Mouse (Mus musculus) hindbrain, embryonic 11.5 days (tissue): ENCODE results near the gene Rsc1a1. TPM values are rescaled to one million over a fixed set of nuclear protein-coding genes. Genes with fewer than 3 reads are reported as not detected.

ENCODE experiments used
- ATAC-seq: fragments of 200-750 bp; cut with Nextera tagmentation; 2 replicates; pipeline ENCODE4 v1.8.0; 2017; ENCODE audit warnings: mild to moderate bottlenecking, moderate TSS enrichment, moderate library complexity; ENCODE audit not compliant: low FRiP score
- DNase-seq: peaks from one replicate; pipeline ENCODE4 v3.0.0-alpha.2; 2015; ENCODE audit warnings: low spot score
- H3K27ac ChIP-seq: fragments of 300-500 bp; sonication (generic); 2 replicates; pipeline ENCODE4 v1.5.1; 2014; ENCODE audit warnings: mild to moderate bottlenecking, low read depth, low read length
- H3K27me3 ChIP-seq: fragments of 300-500 bp; sonication (generic); 2 replicates; pipeline ENCODE4 v1.6.1; 2014; ENCODE audit warnings: mild to moderate bottlenecking, low read length, moderate library complexity, mixed read lengths; ENCODE audit not compliant: control insufficient read depth, insufficient read depth
- H3K36me3 ChIP-seq: fragments of 300-500 bp; sonication (generic); 2 replicates; pipeline ENCODE4 v1.6.1; 2014; ENCODE audit warnings: mild to moderate bottlenecking, low read length, moderate library complexity, mixed read lengths; ENCODE audit not compliant: control insufficient read depth, insufficient read depth
- H3K4me1 ChIP-seq: fragments of 300-500 bp; sonication (generic); replicated peaks from 2 replicates; pipeline ENCODE4 v1.6.1; 2014; ENCODE audit warnings: low read length, mixed read lengths; ENCODE audit not compliant: control insufficient read depth, insufficient read depth
- H3K4me2 ChIP-seq: fragments of 300-500 bp; sonication (generic); replicated peaks from 2 replicates; pipeline ENCODE4 v1.6.1; 2014; ENCODE audit warnings: mild to moderate bottlenecking, low read depth, low read length
- H3K4me3 ChIP-seq: fragments of 300-500 bp; sonication (generic); 2 replicates; pipeline ENCODE4 v1.5.1; 2014; ENCODE audit warnings: low read depth, low read length
- H3K9ac ChIP-seq: fragments of 300-500 bp; sonication (generic); 2 replicates; pipeline ENCODE4 v1.6.1; 2014; ENCODE audit warnings: low read depth, low read length
- H3K9me3 ChIP-seq: fragments of 300-500 bp; sonication (generic); 2 replicates; pipeline ENCODE4 v1.6.1; 2016; ENCODE audit warnings: low read length; ENCODE audit not compliant: control insufficient read depth
- WGBS: fragments of 180-500 bp; shearing (Covaris S2); extraction: QIAGEN DNeasy Blood & Tissue Kit; methylation state at CpG from one replicate; pipeline ENCODE4 v1.1.7; 2014; 5-methylcytosine and 5-hydroxymethylcytosine counted together
- polyA plus RNA-seq: library from polyadenylated mRNA; unstranded; fragments of >200 nt; fragmentation: Nextera tagmentation; extraction: Ambion mirVana; gene quantifications from 2 replicates; pipeline ENCODE4 v1.2.1, GENCODE M21; 2014

Gene Rsc1a1
- polyA plus RNA-seq, 1 experiment from 2014 or later: 1.9 TPM

DNA sequence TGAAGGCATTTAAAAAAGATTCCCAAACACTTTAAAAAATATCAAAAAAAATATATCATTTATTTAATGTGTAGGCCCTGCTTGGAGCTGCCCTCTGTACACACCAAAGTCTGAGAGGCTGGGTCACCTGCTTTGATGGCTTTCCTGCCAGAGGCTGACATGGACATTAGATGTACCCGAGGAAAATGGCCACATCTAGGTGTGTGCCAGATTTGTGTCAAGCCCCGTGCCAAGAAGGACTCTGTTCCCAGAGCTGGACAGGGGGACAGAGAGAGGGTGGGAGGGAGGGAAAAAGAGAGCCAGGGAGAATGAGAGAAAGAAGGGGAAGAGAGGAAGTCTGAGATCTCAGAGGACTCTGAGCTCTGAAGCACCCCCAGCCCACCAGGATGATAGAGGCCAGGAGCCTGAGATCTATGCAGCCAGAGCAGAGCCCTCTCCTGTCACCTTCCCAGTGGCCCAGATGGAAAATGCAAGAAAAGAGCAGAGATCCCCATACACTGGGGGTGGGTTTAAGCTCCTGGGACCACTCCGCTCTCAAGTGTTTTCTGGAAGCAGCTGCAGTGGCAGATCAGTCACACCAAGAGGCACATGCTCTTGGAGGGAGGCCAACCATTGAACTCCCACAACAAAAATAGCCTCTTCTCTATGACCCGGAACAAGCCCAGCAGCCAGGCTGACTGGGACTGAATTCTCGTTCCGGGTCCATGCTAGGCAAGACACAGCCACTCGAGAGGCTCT lies 42.1 kb downstream of the Rsc1a1 start:
- ATAC-seq: no peak
- Histone ChIP-seq H3K27ac (no peak overlapping the region), H3K27me3 (no peaks in the 10 kb centered on the region), H3K9me3 (no peaks in the 10 kb centered on the region), H3K9ac (no peak overlapping the region), H3K4me2 (no peak overlapping the region), H3K36me3 (no peaks in the 10 kb centered on the region), H3K4me1 (no peaks in the 10 kb centered on the region), H3K4me3 (no peak overlapping the region)
- no peak for DNase-seq
- WGBS: 75% methylated on average over 7 of the region's 7 CpGs

DNA sequence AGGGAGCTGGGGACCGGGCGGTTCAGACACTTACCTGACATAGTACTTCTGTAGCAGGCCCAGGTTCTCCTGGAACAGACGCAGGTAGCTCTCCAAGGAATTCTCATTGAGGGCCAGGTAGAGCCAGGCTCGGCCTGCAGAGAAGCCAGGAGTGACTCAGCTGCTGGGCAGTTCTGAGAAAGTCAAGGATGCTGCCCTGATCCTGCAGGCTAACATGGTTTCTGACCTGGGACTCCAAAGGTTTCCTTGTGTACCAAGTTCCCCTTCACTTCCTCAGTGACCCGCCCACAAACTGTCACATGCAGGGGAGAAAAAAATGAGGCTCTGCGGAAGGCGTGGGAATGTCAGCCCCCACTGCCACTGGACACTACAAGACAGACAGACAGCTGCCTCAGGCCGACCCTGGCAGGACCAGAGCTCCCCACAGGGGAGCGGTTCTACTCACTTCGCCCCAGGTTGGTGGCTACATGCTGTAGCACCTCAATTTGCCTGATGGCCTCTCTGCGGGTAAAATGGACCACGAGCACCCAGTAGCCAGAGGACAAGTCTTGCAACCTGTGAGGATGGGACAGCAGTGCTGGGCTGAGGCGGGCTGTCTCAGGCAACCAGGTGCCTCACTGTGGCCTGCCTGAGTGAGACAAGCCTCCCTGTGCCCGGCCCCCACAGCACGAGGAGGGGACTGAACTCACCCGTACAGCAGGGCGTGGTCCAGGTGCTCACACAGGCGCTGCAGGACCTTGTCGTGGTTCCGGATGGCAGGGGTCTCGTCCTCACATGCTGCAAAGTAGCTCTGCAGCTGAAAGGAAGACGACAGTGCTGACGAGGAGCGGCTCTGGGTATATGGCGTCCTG lies 43.2 kb downstream of the Rsc1a1 start:
- Histone ChIP-seq H3K4me1 (no peaks in the 10 kb centered on the region), H3K9ac (no peak overlapping the region), H3K9me3 (no peaks in the 10 kb centered on the region), H3K27me3 (no peaks in the 10 kb centered on the region), H3K4me2 (no peak overlapping the region), H3K4me3 (no peak overlapping the region), H3K36me3 (0 out of 2 replicates have a peak, but pooled peaks cover 2% of the 10 kb centered on the region), H3K27ac (no peak overlapping the region)
- 90% methylated on average over 25 of the region's 25 CpGs for WGBS
- ATAC-seq: no peak
- DNase-seq: no peak

DNA sequence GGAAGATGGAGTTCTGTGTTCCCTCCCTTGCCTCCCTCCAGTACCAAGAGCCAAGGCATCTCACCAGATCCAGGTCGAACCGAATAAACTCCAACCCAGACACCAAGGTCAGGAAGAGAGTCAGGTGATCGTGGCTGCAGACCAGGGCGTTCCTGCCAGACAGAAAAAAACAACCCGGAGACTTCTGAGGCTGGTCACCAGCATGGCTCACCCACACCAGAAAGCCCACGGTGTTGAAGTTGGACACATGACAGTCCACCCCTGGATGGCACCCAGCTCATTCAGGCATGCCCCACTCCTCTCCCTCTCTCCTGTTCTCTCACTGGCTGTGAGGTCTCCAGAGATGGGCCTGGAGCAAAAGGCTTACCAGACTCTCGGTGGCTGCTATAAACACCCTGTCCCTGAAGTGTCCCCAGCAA lies 44.0 kb downstream of the Rsc1a1 start:
- Histone ChIP-seq H3K36me3 (0 out of 2 replicates have a peak, but pooled peaks cover 2% of the 10 kb centered on the region), H3K4me1 (no peaks in the 10 kb centered on the region), H3K27ac (no peak overlapping the region), H3K9me3 (no peaks in the 10 kb centered on the region), H3K9ac (no peak overlapping the region), H3K4me2 (no peak overlapping the region), H3K27me3 (no peaks in the 10 kb centered on the region), H3K4me3 (no peak overlapping the region)
- no peak for DNase-seq
- no peak for ATAC-seq
- 96% methylated on average over 7 of the region's 7 CpGs for WGBS

DNA sequence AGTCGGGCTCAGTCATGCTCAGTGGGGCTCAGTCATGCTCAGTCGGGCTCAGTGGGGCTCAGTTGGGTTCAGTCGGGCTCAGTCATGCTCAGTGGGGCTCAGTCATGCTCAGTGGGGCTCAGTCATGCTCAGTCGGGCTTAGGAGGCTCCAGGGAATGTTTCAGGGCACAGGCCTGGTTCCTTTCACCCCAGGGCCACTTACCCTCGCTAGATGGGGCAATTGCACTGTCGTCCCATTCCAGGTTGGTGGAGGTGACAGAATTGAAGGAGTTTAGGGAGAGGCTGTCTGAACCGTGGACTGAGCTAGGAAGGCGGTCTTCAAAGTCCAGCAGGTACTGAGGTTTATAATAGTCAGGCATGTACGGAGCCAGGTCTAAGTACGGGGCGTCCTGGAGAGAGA lies 45.9 kb downstream of the Rsc1a1 start:
- no peaks in the 10 kb centered on the region for H3K4me1 ChIP-seq
- H3K9me3 ChIP-seq: no peaks in the 10 kb centered on the region
- 72% methylated on average over 11 of the region's 11 CpGs for WGBS
- no peak overlapping the region for H3K4me2 ChIP-seq
- peaks cover 2% of the 10 kb centered on the region; the same call in 1 of the 2 replicates for H3K36me3 ChIP-seq
- H3K9ac ChIP-seq: no peak overlapping the region
- H3K27me3 ChIP-seq: no peaks in the 10 kb centered on the region
- ATAC-seq (no peak), DNase-seq (no peak)
- H3K27ac ChIP-seq: no peak overlapping the region
- H3K4me3 ChIP-seq: no peak overlapping the region

DNA sequence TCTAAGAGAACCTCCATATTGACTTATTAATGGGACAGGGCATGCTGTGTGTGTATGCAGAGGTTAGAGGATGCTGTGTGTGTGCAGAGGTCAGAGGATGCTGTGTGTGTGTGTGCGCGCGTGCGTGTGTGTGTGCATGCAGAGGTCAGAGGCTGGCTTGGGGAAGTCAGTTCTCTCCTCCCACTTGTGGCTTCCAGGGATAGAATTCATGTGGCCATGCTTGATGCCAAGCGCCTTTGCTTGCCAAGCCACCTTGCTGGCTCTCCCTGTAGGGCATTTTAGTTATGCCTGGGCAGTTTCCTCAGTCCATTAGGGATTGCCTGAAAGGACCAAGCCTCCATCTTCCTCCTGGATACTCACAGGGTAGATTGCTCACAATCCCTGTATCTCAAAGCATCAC lies 48.7 kb downstream of the Rsc1a1 start:
- H3K27ac ChIP-seq: no peak overlapping the region
- no peak overlapping the region for H3K4me2 ChIP-seq
- H3K27me3 ChIP-seq: no peaks in the 10 kb centered on the region
- H3K9ac ChIP-seq: no peak overlapping the region
- H3K36me3 ChIP-seq: peaks cover 12% of the 10 kb centered on the region
- DNase-seq (no peak), ATAC-seq (no peak)
- H3K9me3 ChIP-seq: no peaks in the 10 kb centered on the region
- 94% methylated on average over 5 of the region's 5 CpGs for WGBS
- H3K4me1 ChIP-seq: no peaks in the 10 kb centered on the region
- H3K4me3 ChIP-seq: no peak overlapping the region

DNA sequence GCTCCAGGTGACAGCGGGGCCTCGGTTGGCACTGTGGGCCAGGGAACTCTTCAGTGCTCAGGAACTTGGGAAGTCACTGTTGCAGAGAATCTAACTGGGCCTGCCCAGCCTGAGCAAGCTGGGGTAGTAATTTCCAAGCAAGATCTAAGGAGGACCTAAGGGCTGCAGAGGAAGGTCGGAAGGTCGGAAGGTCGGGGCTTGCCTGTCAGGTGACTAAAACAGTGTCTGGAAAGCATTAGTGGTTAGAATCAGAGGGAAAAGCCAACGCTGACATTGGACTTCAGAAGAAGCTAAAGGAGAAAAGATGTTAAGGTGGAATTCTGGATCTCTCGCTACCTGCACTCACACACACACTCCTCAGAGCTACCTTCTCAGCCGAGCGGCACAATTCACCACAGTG lies 49.4 kb downstream of the Rsc1a1 start:
- no peaks in the 10 kb centered on the region for H3K4me1 ChIP-seq
- H3K27me3 ChIP-seq: no peaks in the 10 kb centered on the region
- WGBS: 82% methylated on average over 9 of the region's 9 CpGs
- ATAC-seq (no peak), DNase-seq (no peak)
- H3K4me3 ChIP-seq: no peak overlapping the region
- no peak overlapping the region for H3K27ac ChIP-seq
- H3K4me2 ChIP-seq: no peak overlapping the region
- H3K36me3 ChIP-seq: peaks cover 19% of the 10 kb centered on the region
- no peak overlapping the region for H3K9ac ChIP-seq
- H3K9me3 ChIP-seq: no peaks in the 10 kb centered on the region

Other genes starting within 250 kb of the Rsc1a1 start
- not detected in 2 replicates for gene Srarp, start 249.5 kb downstream of the Rsc1a1 start, polyA plus RNA-seq
- 38.9 and 40.4 TPM in 2 replicates for gene Zbtb17, start 240.9 kb downstream of the Rsc1a1 start, polyA plus RNA-seq
- 17.6 and 22.0 TPM in 2 replicates for gene Spen, start 147.0 kb downstream of the Rsc1a1 start, polyA plus RNA-seq
- 29.1 and 31.1 TPM in 2 replicates for gene Fblim1, start 79.5 kb downstream of the Rsc1a1 start, polyA plus RNA-seq
- gene Tmem82, start 67.0 kb downstream of the Rsc1a1 start, polyA plus RNA-seq: 0.33 and 0.52 TPM in 2 replicates
- gene Slc25a34, start 61.8 kb downstream of the Rsc1a1 start, polyA plus RNA-seq: not detected in 2 replicates
- gene Plekhm2, start 20.7 kb downstream of the Rsc1a1 start, polyA plus RNA-seq: 2.5 and 3.0 TPM in 2 replicates
- 15.0 and 18.9 TPM in 2 replicates for gene Ddi2, start 37.8 kb upstream of the Rsc1a1 start, polyA plus RNA-seq
- 0.14 TPM in 1 of 2 replicates, not detected in the other for gene Agmat, start 61.1 kb upstream of the Rsc1a1 start, polyA plus RNA-seq
- 4.9 and 5.4 TPM in 2 replicates for gene Dnajc16, start 105.3 kb upstream of the Rsc1a1 start, polyA plus RNA-seq
- gene Casp9, start 108.0 kb upstream of the Rsc1a1 start, polyA plus RNA-seq: 17.3 and 17.6 TPM in 2 replicates
- not detected in 2 replicates for gene Cela2a, start 140.6 kb upstream of the Rsc1a1 start, polyA plus RNA-seq
- not detected in 2 replicates for gene Ctrc, start 160.8 kb upstream of the Rsc1a1 start, polyA plus RNA-seq
- gene Efhd2, start 189.3 kb upstream of the Rsc1a1 start, polyA plus RNA-seq: 25.0 and 26.1 TPM in 2 replicates